Mouse (Mus musculus) Patski (cell line): ENCODE results near the gene Pafah1b1. TPM values are rescaled to one million over a fixed set of nuclear protein-coding genes. Genes with fewer than 3 reads are reported as not detected.

Experiments
- ATAC-seq: fragments of 100-300 bp; one replicate; pipeline ENCODE4 v1.8.0; 2021
- CTCF ChIA-PET: fragments of 350-600 bp; sonication (Branson Sonifier 250); formaldehyde crosslinking; loops from one replicate; lab custom pipeline; 2022; ENCODE audit warnings: inconsistent platforms; lab: Charles Lee
- POLR2A ChIA-PET: fragments of 350-600 bp; sonication (Branson Sonifier 250); formaldehyde crosslinking; loops from one replicate; lab custom pipeline; 2022; ENCODE audit warnings: antibody characterized with exemption, inconsistent platforms; lab: Charles Lee
- DNase-seq: peaks from one replicate; pipeline ENCODE4 v3.0.0-alpha.2; 2011; ENCODE audit warnings: low read depth, low spot score
- H3K27me3 ChIP-seq: fragments of 371-371 bp; one replicate; pipeline ENCODE4 v1.5.1; 2021
- CTCF ChIP-seq: fragments of 100-300 bp; IDR thresholded peaks from one replicate; pipeline ENCODE4 v1.5.1; 2021
- in situ Hi-C: fragments of 300-500 bp; cut with MboI; formaldehyde crosslinking; loops from 3 replicates; pipeline ENCODE4 v1.11.1; 2018; ENCODE audit warnings: low pct_unique_long_range_greater_than_20kb, mixed read lengths
- polyA plus RNA-seq: library from polyadenylated mRNA; unstranded; gene quantifications from one replicate; pipeline ENCODE4 v1.2.3, GENCODE M21; 2021

Pafah1b1 gene
- polyA plus RNA-seq, 1 experiment from 2014 or later, result 109 TPM

DNA sequence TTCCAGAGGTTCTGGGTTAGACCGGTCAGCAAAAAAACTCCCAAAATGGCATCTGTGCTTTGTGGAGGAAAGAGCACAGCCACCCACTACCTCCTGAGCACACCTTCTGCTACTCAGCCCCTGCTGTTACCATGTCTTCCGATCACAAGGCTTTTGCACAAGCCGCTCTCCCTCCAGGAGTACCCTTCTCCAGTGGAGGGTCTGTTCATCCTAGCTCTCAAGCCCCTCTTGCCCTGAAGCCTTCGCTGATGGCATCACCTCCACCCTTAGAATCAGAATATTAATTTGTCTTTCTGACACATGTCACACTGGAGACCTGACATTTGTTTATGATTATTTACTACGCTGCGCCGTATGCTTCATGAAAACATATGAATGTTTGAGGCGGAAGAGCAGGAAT, 87.0 kb downstream of the Pafah1b1 start:
- ChIA-PET POLR2A (interaction anchor here (2.1 kb wide), 1 partner anchor 12 kb away, joined by 15 read pairs; the partner anchor contains the start of gene Cluh), CTCF (interaction anchor here (1.0 to 2.7 kb wide), 2 partner anchors 13 to 61 kb away, joined by 3 to 10 read pairs; no protein-coding TSS in a partner anchor)
- H3K27me3 ChIP-seq, result no peaks in the 10 kb centered on the region
- no peak for DNase-seq
- in situ Hi-C loops, result no loop called here
- no peak for ATAC-seq
- no peak for TF ChIP-seq CTCF

DNA sequence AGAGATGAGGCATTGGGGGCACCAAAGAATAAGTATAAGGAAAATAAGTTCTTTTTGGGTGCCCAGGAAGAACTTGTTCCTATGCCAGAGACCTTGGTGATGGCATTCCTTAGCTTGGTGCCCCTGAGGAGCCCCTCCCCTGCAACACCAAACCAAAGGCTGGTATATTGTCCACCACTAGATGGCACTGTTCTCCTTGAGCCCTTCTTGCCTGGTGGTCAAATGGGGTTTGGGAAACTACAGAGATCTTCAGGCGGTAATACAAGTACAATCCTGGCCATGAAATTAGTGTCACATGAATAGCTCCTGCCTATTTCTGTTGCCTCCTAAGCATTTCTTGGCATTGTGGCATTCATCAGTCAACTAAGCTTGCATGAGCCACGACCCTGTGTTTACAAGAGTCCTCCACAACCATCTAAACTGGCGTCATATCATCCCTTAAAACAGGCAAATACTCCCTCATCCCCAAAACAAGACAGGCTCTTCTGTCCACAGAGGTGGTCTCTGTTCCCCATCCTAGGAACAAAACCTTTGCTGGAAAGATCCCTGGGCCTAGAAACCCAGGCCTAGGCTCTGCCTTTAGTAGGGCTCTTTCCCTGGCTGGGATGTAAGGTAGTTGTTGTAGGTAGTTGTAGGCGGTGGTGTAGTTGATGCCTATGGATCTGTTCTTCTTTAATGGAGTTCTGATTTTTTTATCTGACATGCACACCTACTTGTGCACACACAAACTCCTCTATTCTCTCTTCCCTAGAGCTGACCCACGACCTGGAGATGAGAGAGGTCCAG, 89.8 kb downstream of the Pafah1b1 start:
- H3K27me3 ChIP-seq, result no peaks in the 10 kb centered on the region
- CTCF ChIA-PET, result interaction anchor here (0.6 to 2.0 kb wide), 20 partner anchors 12 to 213 kb away, joined by 3 to 8 read pairs (median 4); partner anchors contain the start of gene Pafah1b1
- in situ Hi-C loops, result no loop called here
- TF ChIP-seq CTCF, result peak; percentile 92
- DNase-seq (no peak), ATAC-seq (no peak)
- POLR2A ChIA-PET, result interaction anchor here (0.5 to 1.2 kb wide), 5 partner anchors 18 to 239 kb away, joined by 3 to 9 read pairs (median 5); no protein-coding TSS in a partner anchor

DNA sequence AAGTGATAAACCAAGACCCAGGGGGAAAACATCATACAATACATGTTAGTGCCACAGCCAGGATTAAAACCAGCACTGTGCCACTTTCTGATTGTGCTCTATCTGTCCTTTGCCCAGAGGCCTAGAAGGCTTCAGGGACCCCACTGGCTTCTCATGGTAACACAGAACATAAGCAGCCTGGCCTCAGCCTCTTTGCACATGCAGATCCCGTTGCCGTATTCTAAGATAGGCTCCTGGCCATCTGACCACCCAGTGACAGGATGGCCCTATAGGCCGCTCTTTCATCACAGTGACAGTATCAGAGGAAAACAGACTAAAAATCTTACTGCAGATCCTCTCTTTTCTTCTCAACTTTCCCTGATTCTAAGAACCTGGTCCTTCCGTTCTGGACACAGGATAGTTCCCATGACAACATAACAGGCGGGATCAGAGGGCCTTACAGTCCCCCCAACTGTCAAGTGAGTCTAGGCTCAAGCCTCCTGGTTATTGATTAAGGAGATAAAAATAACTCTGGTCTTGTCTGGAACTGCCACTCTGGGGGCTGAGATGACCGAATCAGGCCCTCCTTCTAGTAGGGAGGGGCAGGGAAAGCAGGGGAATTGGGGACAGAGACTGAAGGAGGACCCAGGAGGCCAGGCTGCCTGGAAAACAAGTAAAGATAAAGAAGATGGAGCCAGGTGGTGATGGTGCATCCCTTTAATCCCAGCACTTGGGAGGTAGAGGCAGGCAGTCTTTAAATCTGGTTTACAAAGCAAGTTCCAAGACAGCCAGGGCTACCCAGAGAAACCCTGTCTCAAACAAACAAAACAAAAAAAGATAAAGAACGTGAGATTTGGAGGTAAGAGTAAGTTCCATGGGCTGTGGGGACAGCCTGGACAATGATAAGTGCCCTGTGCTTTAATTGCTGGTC, 92.3 kb downstream of the Pafah1b1 start:
- in situ Hi-C loops, result no loop called here
- POLR2A ChIA-PET, result no interaction called here
- CTCF ChIA-PET, result no interaction called here

DNA sequence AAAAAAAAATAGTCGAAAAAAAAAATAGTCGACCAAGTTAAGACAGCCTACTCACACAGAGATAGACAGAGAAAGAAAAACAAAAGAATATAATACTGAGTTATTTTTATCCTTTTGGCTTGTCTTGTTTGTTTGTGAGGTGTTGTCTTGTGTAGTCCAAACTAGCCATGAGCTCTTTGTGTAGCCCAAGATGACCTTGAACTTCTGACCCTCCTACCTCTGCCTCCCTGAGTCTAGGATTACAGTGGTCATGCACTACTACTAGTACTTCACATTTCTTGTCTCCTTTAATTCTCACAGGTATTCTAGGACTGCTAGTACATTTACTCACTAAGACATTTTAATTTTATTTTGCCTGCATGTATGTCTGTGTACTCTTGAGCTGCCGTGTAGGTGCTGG, 97.0 kb downstream of the Pafah1b1 start:
- POLR2A ChIA-PET, result no interaction called here
- ATAC-seq, result no peak

More for the DNA sequence above, 92.3 kb downstream of the Pafah1b1 start:
- DNase-seq, result no peak
- TF ChIP-seq CTCF, result no peak
- H3K27me3 ChIP-seq, result no peaks in the 10 kb centered on the region
- ATAC-seq, result no peak

DNA sequence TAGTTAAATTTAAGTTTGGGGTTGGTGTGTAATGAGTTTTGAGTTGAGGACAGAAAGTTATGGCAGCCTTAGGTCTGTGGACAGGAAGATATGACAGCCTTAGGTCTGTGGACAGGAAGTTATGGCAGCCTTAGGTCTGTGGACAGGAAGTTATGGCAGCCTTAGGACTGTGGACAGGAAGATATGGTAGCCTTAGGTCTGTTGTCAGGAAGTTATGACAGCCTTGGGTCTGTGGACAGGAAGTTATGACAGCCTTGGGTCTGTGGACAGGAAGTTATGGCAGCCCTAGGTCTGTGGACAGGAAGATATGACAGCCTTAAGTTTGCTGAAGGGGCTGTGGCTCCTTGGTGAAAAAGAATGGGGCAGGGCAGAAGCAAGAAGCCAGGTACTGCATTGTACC, 99.1 kb downstream of the Pafah1b1 start:
- in situ Hi-C loops, result no loop called here
- H3K27me3 ChIP-seq, result peaks cover 12% of the 10 kb centered on the region
- DNase-seq (no peak), ATAC-seq (no peak)
- POLR2A ChIA-PET, result no interaction called here
- CTCF ChIA-PET, result no interaction called here
- no peak for TF ChIP-seq CTCF

More for the DNA sequence above, 97.0 kb downstream of the Pafah1b1 start:
- DNase-seq, result no peak
- in situ Hi-C loops, result no loop called here
- H3K27me3 ChIP-seq, result no peaks in the 10 kb centered on the region
- no peak for TF ChIP-seq CTCF
- CTCF ChIA-PET, result interaction anchor here (0.8 kb wide), 1 partner anchor 85 kb away, joined by 3 read pairs; no protein-coding TSS in a partner anchor

Other genes starting within 250 kb of the Pafah1b1 start
- gene Rap1gap2, start 113.8 kb downstream of the Pafah1b1 start, polyA plus RNA-seq, result 21.1 TPM
- 0.46 TPM for gene Ccdc92b, start 105.1 kb downstream of the Pafah1b1 start, polyA plus RNA-seq
- 87.1 TPM for gene Cluh, start 75.2 kb downstream of the Pafah1b1 start, polyA plus RNA-seq
- 33.6 TPM for gene Mettl16, start 46.2 kb upstream of the Pafah1b1 start, polyA plus RNA-seq
- gene Mnt, start 106.2 kb upstream of the Pafah1b1 start, polyA plus RNA-seq, result 24.7 TPM
- gene Sgsm2, start 172.4 kb upstream of the Pafah1b1 start, polyA plus RNA-seq, result 27.0 TPM
- 38.2 TPM for gene Tsr1, start 173.4 kb upstream of the Pafah1b1 start, polyA plus RNA-seq
- gene Smg6, start 201.2 kb upstream of the Pafah1b1 start, polyA plus RNA-seq, result 20.5 TPM
- gene Srr, start 201.3 kb upstream of the Pafah1b1 start, polyA plus RNA-seq, result 28.5 TPM